Mouse (Mus musculus) testis, adult 2 months (tissue): ENCODE measurements at regions not wholly inside any gene's neighbourhood (a gene's known extent, or its start where the extent isn't known, plus 50 kb on each side); places are given as distances from the start of the nearest gene placed in this dataset.

Experiments
- H3K27ac ChIP-seq: fragments of 200-500 bp; 2 replicates; pipeline ENCODE4 v1.5.1; 2012; ENCODE audit warnings: low read depth, low read length; ENCODE audit not compliant: control insufficient read depth, insufficient read depth
- H3K27me3 ChIP-seq: fragments of 200-500 bp; 2 replicates; pipeline ENCODE4 v1.6.1; 2012; ENCODE audit warnings: mild to moderate bottlenecking, low read length, moderate library complexity; ENCODE audit not compliant: control insufficient read depth, insufficient read depth
- H3K36me3 ChIP-seq: fragments of 200-500 bp; 2 replicates; pipeline ENCODE4 v1.6.1; 2012; ENCODE audit warnings: mild to moderate bottlenecking, low read length; ENCODE audit not compliant: control insufficient read depth, insufficient read depth
- H3K4me1 ChIP-seq: fragments of 200-500 bp; 2 replicates; pipeline ENCODE4 v1.6.1; 2012; ENCODE audit warnings: low read length; ENCODE audit not compliant: control insufficient read depth, insufficient read depth
- H3K4me3 ChIP-seq: fragments of 200-500 bp; 2 replicates; pipeline ENCODE4 v1.5.1; 2012; ENCODE audit warnings: low read depth, mild to moderate bottlenecking, low read length, moderate library complexity, mixed read lengths; ENCODE audit not compliant: control insufficient read depth
- CTCF ChIP-seq: fragments of 200-500 bp; IDR thresholded peaks from 2 replicates; pipeline ENCODE4 v1.5.1; 2012; ENCODE audit warnings: low read depth, mild to moderate bottlenecking, inconsistent platforms, low read length, moderate library complexity; ENCODE audit not compliant: control insufficient read depth, insufficient read depth, insufficient replicate concordance
- POLR2A ChIP-seq: fragments of 200-500 bp; IDR thresholded peaks from 2 replicates; pipeline ENCODE4 v1.6.1; 2012; ENCODE audit warnings: low read depth, mild to moderate bottlenecking, inconsistent platforms, low read length, moderate library complexity; ENCODE audit not compliant: control insufficient read depth

DNA sequence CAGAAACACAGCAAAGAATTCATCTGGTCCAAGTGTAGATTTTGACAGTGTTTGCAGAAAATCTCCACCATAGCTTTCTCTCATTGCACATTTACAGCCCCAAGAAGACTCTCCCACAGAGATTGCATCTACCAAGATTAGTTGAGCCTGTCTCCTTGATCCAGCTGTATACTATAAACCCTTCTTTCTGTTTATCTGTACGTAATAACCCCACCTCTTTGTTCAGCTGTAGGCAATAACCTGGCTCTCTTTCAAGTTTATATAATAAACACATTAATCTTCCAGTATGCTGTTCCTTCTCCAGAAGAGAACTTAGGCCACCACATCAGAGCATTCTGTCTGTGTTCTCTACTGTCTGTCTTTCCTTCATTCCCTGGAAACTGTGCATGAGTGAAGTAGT lies 594.9 kb upstream of the Fam92a start:
- no peak for TF ChIP-seq POLR2A
- no peak for TF ChIP-seq CTCF
- Histone ChIP-seq H3K27ac (no peak overlapping the region), H3K4me1 (no peaks in the 10 kb centered on the region), H3K27me3 (no peaks in the 10 kb centered on the region), H3K36me3 (no peaks in the 10 kb centered on the region), H3K4me3 (no peak overlapping the region)

DNA sequence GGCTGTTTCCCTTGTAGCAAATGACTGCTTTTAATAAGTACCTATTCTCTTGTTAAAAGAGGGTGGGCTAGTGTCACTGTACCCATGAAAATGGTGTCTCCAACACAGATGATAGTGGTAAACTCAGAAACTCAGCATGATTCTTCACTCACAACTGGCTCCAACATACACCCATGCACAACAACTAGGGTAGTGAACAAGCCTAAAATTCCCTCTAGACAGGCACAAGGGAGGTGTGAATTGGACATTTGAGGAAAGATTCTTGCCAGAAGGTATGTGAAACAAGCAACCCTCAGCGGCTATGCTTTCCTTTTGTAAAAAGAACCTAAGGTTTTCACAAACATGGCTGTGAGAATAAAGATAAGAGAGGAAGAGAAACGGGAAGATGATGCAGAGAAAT lies 579.0 kb upstream of the Fam92a start:
- H3K4me3 ChIP-seq, result no peak overlapping the region
- H3K27ac ChIP-seq, result no peak overlapping the region
- no peak for TF ChIP-seq CTCF
- TF ChIP-seq POLR2A, result no peak
- H3K27me3 ChIP-seq, result no peaks in the 10 kb centered on the region
- H3K4me1 ChIP-seq, result no peaks in the 10 kb centered on the region
- H3K36me3 ChIP-seq, result no peaks in the 10 kb centered on the region

DNA sequence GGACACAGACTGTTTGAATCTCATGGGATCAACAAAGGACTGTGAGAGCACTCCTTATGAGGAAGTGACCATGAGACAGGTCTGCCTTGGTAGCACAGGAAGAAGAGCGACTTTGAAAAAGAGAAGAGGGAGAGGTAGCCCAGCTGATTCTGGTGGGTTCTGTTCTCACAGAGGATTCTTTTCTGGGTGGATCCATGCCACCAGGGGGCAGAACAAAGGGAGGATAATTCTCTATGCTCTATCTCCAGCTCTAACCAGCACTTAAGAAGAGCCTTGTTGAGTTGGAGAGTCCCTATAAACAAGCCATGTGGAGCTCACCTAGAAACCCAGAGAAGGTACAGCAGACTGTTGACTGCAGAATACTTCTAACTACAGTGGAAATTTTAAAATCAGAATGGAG lies 578.1 kb upstream of the Fam92a start:
- Histone ChIP-seq H3K4me3 (no peak overlapping the region), H3K27ac (no peak overlapping the region), H3K4me1 (no peaks in the 10 kb centered on the region), H3K27me3 (no peaks in the 10 kb centered on the region), H3K36me3 (no peaks in the 10 kb centered on the region)
- TF ChIP-seq CTCF (no peak), POLR2A (no peak)

DNA sequence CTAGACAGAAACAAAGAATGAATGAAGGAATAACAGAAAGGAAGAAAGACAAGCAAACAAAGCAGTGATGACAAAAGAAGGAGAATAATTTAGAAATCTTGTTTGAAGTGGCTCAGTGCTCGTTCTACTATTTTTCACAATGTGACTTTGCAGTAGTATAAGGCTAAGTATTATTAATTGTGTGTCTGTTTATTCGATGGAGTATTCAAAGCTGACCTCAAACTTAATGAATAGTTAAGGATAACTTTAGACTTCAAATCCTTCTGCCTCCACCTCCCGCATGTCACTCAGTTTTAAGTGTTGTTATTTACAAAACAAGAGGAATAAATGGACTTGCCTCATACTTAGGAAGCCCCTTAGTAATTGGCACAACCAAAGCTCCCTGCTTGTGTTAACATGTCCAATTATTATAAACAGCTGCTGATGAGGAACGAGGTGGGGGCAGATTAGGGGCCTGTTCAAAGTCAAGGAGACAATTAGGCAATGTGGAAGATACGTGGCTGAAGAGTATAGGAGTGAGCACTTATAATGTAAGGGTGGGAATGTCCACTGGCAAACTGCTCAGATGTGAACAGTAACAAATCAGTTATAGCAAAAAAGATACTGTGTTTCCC lies 572.0 kb upstream of the Fam92a start:
- H3K27me3 ChIP-seq, result no peaks in the 10 kb centered on the region
- H3K4me1 ChIP-seq, result no peaks in the 10 kb centered on the region
- H3K36me3 ChIP-seq, result no peaks in the 10 kb centered on the region
- no peak overlapping the region for H3K27ac ChIP-seq
- no peak for TF ChIP-seq CTCF
- no peak for TF ChIP-seq POLR2A
- no peak overlapping the region for H3K4me3 ChIP-seq

DNA sequence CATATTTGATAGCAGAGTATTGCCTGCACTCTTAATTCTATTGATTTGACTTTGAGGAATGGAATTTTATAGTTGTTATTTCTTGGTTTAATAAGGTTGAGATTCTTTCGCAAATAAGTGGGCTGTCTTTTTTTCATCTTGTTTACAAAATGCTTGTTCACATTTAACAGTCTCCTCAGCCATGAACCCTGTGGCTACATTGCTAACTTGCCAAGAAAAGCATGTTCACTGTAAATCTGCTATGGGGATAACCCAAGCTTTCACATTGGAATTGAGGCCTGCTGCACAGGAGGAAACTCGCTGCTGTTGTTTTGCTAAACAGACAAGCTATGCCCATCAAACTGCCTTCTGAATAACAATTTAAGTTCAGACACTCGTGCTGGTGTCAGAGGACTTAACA lies 564.6 kb upstream of the Fam92a start:
- no peaks in the 10 kb centered on the region for H3K4me1 ChIP-seq
- H3K4me3 ChIP-seq, result no peak overlapping the region
- no peaks in the 10 kb centered on the region for H3K27me3 ChIP-seq
- no peak for TF ChIP-seq POLR2A
- no peak for TF ChIP-seq CTCF
- no peak overlapping the region for H3K27ac ChIP-seq
- no peaks in the 10 kb centered on the region for H3K36me3 ChIP-seq

DNA sequence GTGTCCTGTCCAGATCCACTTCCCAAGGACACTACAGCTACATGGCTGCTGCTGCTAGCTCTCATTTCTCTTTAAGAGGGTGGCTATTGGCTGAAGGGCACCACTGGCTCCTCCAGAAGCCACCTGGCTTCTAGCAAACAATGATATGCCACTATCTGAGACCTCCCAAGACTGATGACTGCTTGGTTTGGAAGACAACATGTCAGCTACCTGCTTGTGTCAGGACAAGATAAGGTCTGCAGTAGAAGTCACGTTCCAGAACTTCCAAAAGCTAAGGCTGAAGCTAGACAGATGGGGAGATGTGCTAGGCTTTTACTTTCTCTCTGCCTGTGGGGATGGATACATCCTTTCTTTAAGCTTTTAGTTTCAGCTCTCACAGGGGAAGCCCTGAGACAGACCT lies 528.4 kb upstream of the Fam92a start:
- Histone ChIP-seq H3K36me3 (no peaks in the 10 kb centered on the region), H3K4me1 (no peaks in the 10 kb centered on the region), H3K27ac (no peak overlapping the region), H3K4me3 (no peak overlapping the region), H3K27me3 (no peaks in the 10 kb centered on the region)
- TF ChIP-seq CTCF, result no peak
- no peak for TF ChIP-seq POLR2A

DNA sequence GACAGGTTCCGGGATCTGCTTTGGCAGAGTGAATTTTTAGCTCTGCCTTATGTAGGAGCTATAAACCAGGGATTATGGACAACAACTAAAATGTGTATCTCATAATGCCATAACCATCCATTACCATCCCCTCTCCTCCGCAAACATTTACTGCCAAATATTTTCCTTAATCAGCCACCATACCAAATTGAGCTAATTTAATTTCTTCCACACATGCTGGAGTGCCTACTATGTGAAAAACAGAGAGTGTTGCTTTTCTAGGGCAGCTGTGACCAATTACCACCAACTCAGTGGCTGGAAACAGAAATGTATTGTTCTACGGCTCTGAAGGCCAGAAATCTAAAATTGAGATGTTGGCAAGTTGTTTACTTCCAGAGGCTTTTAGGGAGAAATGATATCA lies 506.0 kb upstream of the Fam92a start:
- H3K36me3 ChIP-seq, result no peaks in the 10 kb centered on the region
- H3K27me3 ChIP-seq, result no peaks in the 10 kb centered on the region
- H3K4me1 ChIP-seq, result no peaks in the 10 kb centered on the region
- no peak overlapping the region for H3K4me3 ChIP-seq
- no peak overlapping the region for H3K27ac ChIP-seq
- TF ChIP-seq POLR2A (no peak), CTCF (no peak)

DNA sequence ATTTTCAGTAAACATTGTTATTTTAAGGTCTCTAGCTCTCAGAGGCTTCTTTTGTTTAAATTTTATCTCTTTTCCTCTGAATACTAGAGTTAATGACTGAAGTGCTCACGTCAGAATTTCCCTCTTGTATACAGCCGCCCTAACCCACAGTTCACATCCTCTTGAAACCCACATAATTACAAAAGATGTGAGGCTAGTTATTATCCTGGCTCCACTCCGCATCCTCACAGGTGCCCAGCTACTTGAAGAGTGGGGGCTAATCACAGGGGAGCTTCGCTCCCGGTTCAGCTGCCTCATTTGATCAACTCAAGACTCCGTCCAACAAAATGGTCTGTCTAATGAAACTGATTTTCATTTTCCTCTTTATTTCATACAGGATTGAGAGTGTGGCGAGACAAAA lies 499.6 kb upstream of the Fam92a start:
- no peak overlapping the region for H3K4me3 ChIP-seq
- no peak overlapping the region for H3K27ac ChIP-seq
- TF ChIP-seq POLR2A (no peak), CTCF (no peak)
- no peaks in the 10 kb centered on the region for H3K27me3 ChIP-seq
- H3K4me1 ChIP-seq, result no peaks in the 10 kb centered on the region
- H3K36me3 ChIP-seq, result no peaks in the 10 kb centered on the region
